Mouse (Mus musculus) right cerebral cortex, adult 18-20 months (tissue): ENCODE data around the gene Stpg1.

Experiments used
- DNase-seq: peaks from one replicate; pipeline ENCODE4 v3.0.0; 2022; ENCODE audit warnings: mixed read lengths

The Stpg1 gene

DNA sequence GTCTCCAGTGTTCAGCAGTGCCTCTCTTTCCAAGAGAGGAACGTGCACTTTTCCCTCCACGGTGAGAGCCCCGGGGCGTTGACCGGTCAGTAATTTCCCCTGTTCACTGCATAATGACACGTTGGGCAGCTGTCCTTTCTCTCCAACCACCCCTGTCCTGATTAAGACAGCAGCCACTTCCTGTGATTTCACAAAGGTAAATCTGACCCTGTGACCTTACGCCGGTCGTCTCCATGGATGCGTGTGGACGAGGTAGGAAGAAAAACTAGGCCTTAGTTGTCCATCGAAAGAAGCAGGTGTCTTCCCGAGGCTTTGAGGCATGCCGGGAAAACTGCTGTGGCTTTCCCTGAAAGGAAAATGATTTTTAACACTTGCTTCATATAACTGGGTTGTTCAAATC, 20.3 kb downstream of the Stpg1 start:
- DNase-seq = no peak

DNA sequence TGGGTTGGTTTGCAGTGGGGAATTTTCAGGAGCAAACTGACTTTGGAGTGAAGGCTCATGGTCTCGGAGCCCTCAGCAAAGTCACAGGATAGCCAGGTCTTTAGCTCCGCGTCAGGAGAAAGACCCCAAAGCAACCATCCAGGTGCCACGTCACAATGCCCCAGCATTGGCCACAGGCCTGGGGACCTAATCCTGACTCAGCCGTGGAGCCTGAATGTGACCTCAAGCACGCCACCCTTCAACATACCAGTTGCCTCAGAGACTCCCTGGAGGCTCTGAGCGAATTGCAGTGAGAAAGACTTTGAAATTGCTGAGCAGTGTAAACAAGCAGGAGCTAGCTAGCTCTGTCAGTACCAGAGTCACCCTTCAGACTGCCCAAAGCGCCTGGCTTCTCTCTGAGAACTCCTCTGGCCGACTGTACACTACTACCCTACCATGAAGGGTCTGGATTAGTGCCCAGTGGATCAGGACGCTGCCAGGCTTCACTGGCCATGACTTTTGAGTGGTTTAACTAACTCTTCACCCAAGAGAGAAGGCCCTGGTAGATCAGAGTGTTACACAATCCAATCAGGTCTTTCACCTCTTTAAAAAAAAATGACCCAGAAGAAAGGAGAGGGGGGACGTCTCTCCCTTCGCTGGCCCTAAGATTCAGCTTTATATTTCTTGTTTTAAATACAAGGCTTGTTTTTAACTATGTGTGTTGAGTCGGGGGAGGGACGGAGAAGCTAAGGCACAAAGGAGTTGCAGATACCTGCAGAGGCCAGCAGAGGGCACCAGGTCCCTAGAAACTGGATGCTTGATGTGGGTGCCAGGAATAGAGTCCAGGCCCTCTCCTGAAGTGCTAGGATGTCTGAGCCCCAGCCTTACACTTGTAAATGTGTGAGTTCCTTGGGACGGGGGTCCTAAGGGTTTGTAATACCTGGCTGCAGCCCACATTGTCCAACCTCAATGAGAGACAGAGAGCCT, 22.0 kb downstream of the Stpg1 start:
- peak; percentile 20 for DNase-seq

DNA sequence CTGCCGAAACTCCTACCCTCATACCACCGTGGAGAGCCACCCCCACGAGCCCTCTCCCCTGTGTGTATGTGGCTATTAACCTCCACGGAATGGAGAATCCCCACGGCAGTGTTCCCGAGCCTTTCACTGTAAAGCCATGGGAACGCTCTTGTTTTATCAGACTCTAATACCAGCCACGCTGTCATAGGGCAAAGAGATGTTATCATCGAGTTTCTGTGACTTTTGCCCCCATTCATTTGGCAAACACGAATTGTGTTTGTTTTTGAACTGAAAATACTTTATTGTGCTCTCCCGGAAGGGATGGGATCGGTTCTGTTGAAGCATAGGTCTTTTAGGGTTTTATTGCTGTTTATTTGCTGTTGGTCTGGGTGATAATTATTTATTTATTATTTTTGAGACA, 23.5 kb downstream of the Stpg1 start:
- no peak for DNase-seq

DNA sequence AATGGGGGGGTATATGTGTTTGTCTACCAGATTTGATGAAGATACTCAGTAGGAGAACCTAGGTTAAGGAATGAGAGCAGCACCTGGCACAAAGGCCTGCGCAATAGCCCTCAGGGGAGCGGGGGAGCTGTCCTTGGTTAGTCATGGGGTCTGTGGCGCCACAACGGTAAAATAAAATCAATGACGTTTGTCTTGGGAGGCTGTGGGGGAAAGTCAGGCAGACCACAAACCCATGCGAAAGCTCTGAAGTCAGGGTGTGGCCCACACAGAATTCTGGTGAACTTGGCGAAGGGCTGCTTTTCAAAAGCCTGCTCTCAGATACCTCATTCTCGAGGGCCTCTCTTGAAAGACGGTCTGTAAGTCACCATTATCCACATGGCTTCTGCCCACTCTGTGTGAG, 25.8 kb downstream of the Stpg1 start:
- no peak for DNase-seq

DNA sequence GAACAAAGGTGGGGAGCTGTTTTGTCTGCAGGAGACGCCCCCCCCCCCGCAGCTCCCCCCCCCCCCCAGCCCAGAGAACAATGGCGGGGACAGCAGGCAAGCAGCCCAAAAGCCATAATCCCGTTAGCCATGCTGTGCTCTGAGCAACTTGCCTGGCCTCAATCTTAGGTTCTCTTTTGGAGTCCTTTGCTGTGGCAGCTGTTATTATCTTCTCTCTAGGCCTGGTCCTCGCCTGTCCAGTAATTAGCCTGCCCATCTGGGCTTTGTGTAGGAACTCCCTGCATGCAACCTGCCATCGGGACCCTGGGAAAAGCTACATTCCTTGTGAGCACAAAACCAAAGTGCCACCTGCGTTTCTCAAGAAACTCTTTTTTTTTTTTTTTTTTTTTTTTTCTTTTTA, 29.3 kb downstream of the Stpg1 start:
- no peak for DNase-seq

DNA sequence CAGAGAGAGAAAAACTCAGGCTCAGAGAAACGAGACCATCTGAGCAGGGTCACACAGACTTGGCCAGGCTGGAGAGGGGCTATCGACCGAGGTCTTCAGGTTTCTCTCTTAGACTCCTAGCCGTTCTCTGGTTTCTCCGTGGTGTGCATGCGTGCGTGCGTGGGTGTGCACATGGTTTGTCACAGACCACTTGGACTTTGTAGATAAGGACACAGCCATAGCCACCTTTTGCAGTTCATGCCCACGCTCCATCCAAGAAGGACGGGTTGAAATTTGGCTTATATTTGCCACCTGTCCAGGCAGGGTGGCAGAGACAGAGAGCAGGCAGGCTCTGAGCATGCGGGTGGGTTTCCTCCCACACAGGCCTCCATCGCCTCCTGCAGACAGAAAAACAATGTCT, 30.5 kb downstream of the Stpg1 start:
- no peak for DNase-seq

DNA sequence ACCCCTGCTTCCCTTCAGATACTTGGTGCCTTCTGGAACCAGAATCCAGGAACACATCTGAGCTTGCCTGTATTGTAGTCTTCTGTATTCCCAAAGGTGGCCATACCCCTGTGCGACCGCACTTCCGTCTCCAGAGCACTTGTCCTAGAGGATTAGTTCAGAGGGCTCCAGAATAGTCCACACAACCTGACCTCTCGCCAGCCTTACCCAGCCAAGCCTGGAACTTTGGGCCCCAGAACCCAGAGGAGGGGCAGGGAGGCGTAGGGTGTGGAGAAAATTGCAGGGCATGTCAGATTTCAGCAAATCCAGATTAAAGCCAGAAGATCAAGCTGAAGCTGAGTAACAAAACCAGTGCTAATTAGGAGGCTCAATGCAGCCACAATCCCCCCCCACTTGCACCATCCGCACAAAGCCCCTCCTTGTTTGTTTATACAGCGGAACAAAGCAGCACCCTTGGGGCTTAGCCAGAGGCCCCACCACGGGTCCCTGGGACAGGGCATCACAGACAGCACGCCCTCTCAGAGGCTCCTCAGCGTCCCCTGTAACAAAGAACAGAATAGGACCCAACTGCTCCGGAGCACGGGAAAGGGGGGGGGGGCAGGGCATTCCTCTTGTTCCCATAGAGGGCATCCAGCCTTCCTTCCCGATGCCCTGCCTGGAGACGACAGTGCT, 31.6 kb downstream of the Stpg1 start:
- no peak for DNase-seq

DNA sequence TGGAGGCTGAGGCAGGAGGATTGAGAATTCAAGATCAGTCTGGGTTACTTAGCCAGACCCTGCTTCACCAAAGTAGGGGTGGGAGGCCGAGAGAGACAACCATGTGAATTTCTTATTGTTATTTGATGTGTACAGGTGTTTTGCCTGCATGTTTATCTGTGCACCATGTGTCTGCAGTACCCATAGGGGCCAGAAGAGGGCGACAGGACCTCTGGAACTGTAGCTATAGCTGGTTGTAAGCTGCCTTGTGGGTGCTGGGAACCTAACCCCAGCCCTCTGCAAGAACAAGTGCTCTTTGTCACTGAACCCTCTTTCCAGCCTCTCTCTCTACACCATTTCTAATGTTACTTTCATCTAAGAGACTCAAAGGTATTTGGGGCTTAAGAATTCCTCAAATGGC, 35.7 kb downstream of the Stpg1 start:
- DNase-seq = no peak

DNA sequence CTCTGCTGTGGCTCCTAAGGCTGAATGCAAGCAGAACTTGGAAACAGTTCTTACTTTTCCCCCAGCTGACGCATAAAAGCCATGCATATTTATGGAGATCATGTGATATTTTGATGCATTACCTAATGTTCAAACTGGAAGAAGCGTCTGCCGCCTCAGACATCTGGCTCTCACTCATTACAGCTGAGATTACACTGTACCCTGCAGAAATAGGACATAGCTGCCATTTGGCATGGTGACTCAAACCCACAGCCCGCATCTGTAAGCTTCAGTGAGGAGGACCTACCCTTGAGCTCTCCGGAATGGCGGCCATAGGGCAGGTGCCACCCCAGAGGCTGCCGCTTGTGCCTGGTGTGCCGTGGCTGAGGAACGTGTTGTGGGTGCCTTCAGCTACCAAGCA, 36.6 kb downstream of the Stpg1 start:
- peak; percentile 62 for DNase-seq

DNA sequence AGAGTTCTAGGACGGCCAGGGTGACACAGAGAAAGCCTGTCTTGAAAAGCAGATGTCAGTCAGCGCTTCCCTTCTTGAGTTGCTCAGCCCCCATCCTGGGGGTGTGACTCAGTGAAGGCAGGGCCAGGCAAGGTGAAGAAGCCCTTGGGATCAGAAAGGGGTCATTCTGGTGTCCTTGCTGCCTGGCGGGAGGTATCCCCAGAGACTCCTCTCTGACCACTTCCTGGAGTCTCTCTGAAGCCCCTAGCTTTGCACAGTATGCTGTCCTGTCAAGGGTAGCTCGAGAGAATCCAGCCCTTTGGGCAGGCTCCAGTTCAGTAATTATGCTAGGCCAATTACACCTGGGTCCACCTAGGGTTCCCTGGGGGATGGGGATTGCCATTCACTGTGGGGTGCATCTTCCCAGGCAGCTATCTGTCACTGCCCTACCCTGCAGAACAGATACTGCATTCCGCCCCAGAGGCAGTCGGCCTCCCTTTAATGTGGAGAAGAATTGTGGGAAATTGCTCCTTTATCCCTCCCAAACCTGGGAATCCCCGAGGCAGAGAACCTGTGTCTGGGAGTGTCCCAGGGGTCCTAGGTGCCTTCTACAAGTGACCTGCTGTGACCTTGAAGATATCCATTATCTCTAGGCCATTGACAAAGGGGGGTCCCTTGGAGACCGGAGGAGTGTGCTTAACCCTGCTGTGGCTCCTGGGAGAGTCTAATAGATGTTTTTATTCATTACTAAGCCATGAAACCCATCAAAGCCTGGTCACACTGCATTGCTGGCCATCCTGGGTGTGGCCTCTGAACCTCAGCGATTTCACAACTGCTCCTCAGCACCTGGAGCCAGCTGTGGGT, 37.4 kb downstream of the Stpg1 start:
- no peak for DNase-seq

DNA sequence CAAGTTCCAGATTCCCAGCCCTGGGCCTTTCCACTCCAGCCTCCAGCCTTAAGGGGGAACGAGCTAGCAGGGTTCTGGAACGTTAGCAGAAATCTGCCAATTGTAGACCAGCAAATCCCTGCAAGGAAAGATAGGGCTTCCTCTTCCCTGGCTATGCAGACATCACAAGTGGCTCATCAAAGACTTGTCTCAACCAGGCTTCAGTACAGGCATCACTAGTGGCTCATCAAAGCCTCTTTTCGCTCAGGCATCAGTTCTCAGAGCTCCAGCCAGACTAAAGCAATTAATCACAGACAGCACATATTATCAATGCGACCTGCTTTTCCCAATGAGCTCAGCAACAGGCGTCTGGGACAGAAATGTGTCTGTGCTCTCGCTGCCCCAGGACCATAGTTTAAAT, 38.4 kb downstream of the Stpg1 start:
- DNase-seq = no peak

DNA sequence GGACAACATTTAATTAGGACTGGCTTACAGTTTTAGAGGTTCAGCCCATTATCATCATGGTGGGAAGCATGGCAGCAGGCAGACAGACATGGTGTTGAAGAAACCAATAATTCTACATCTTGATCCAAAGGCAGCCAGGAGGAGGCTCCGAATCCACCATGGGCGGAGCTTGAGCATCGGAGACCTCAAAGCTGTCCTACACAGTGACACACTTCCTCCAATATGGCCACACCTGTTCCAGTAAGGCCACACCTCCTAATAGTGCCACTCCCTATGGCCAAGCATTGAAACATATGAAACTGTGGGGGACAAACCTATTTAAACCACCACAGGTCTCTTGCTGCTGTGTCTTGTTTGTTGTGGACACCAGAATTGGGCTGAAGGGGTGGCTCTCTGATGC, 40.4 kb downstream of the Stpg1 start:
- DNase-seq = no peak

DNA sequence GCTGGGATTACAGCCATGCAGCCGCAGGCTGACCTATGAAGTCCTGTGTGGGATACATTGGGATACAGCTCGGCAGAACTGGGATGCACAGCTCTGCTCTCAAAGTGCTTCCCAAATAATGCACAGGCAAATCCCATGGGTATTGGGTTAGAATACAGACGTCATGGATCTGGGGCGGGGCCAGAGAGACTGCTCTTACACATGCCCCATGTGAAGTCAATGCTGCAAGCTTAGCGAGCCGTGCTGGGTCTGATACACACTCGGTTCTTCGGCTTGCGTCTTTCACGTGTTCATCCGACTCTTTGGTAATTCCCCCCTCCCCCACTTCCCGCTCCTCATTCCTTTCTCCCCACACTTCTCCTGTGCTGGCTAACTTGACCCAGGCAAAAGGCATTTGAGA, 44.5 kb downstream of the Stpg1 start:
- DNase-seq = no peak

DNA sequence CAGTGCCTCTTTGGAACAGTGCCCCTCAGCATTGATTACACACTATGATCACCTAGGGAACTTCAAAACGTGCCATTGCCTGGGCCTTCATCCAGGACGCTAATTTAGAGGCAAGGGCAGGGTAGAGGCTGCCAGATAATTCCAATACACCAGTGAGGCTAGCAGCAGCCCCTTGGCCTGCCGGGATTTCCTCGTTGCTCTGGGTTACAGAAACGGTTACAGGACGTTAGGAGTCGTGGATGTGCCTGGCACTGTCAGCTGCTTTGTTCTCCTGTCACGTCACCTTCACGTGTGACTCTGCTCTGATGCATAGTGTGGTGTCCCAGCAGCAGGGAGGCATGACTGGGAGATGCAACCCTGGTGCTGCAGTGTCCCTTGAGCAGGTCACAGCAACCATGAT, 45.5 kb downstream of the Stpg1 start:
- DNase-seq = no peak

DNA sequence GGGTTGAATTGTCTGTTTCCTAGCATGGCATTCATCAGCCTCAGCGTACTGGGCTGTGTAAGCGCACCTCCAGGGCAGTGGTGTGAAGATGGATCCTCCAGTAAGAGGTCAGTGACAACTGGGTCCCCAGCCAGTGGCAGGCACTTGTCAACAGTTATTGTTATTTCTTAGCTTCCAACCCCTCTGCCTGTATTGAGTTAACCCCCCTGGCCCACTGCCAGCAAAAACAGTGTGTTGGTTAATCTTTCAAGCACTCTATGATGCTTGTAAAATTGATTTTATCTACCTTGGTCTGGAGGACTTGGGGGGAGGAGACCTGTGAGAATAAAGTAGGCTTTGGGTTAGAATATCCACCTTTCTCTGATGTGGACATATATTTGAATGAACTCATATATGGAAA, 49.7 kb downstream of the Stpg1 start:
- no peak for DNase-seq

DNA sequence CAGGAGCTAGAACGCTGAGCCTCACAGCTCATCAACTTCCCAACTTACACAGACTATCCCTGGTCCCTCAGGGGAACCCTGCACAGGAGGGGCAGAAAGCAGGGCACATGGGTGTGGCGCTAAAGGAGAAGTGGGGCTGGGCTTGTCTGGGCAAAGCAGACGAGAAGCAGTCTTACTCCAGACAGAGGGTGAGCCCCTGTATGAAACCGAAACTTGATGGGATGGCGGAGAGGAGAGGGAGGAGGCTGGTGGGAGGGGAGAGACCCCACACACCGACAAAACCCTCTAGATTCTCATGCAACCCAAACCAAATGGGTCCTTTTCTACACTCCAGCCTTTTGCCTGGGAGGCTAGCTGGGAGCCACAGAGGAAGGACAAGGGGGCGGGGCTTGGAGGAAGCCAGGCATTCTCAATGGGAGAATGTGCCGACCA, 50.5 kb downstream of the Stpg1 start:
- no peak for DNase-seq

DNA sequence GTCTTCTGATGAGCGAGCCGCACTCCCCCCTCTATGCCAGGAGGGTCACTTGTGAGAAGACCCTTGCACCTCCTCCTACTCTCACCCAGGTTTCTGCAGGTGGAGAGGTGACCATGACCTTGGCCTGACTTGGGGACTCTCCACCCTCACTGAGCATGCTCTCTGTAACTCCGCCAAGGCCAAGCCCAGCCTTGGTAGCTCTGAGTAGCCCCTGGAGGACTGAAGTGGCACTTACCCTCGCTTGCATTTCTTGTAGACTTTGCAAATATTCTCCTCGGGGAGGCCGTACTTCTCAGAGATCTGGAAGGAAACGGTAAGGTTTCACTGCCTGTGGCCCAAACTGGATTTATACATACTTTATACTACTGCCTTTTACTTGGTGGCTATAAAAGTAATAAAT, 51.4 kb downstream of the Stpg1 start:
- no peak for DNase-seq

DNA sequence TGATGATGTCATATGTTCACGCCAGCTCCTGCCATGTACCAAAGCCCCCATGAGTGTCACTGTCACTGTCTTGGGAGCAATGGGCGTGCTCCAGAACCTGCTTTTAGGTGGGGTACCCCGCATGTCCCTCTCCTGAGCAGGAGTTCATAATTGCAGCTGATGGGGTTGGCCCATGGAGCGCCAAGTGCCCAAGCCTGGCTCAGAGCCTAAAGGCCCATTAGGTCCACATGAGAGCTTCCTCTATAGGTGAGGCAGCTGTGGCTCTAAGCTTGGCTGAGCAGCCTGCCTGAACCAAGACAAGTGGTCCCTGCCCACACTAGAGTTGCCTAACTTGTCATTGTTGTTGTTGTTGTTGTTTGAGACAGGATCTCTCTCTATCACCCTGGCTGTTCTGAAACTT, 52.2 kb downstream of the Stpg1 start:
- DNase-seq = no peak

DNA sequence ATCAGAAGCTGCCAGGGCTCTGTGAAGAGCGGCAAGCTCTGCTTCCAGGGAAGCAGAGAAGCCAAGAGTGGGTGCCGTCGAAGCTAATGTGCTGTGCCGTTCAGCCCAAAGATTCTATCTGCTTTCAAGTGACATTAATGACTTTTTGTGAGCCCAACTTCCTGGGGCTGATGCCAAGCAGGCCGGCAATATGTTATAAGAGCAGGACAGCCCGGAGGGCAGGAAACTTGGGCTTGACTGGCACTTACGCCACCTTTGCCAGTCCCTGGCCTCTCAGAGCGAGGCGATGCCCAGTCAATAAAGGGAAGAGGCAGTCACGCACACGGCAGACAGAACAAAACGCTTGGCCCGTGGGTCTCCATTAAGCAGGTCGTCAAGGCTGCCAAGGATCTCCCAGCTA, 53.0 kb downstream of the Stpg1 start:
- no peak for DNase-seq

DNA sequence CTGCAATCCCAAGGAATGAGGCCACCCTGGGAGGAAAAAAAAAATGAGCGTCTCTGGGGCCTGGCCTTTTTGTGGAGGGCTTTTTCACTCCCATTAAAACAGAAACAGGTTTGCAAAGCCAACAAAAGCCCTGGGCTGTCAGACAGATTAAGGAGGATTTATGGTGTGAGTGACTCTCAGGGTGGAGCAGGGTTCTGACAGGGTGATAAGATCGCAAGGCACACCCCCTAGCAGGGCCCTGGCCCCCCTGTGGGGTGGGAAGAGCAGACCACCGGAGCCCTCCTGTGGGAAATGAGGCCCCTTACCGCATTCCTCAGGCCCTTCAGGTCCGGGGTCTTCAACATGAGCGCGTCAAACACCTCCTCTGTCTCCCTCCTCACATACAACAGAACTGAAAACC, 53.5 kb downstream of the Stpg1 start:
- no peak for DNase-seq

DNA sequence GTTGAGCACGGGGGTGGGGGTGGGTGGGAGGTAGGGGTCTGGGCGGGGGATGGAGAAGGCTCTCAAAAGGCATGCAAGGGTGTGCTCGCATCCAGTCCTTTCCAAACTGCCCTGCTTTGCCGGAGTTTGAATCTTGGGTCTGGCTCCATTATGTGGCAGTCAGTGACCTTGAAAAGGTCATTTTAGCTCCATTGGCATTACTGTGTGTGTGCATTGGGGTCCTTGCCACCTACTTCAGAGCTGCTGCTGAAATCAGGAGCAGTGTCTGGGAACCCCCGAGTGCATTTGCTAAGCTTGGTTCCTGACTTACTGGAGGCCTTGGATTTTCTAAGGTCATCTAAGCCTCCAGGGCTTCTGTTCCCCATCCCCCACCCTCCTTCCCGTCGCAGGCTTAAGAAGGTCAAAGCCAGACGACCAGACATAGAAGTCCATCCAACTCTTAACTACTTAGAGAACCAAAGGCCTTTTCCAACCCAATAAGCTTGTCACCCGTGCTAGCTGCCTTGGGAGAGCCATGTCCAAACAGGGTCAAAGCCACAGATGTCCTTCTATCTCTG, 54.0 kb downstream of the Stpg1 start:
- DNase-seq = no peak

DNA sequence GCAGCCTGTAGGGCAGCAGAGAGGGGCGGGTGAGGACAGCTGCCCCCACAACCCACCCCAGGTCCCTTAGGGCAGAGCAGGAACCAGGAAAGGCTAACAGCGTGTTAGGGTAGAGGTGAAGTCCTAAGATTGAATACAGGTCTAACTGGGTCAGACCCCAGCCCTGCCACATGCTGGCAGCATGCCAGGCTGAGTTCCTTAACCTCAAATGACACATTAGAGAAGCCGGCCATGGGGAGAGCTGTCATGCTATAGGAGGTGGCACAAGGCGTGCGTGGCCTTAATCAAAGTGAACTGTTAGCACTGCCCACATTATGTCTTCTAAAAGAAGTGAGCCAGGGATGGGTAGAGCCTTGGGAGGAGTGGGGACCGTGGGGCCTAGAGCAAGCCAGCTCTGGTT, 54.7 kb downstream of the Stpg1 start:
- no peak for DNase-seq

DNA sequence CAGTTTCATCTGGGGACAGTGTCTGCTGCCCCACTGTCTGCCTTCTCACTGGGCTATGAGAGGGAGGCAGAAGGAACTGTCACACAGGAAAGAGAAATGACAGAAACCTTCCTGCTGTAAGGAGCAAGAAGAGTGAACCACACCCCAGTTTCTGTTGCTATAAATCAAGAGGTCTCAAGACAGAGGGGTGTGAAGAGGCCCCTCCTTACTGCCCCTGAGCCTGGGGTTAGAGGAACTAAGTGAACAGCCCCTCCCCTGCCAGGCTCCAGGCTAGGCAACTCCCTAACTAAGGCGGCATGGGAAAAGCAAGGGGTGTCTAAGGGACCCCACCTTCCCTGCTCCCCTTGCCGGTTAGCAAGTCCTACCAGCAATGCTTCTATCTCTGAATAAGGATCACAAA, 69.2 kb downstream of the Stpg1 start:
- no peak for DNase-seq
